Mouse (Mus musculus) intestine, postnatal 0 days (tissue): ENCODE data around the gene Hcrt. TPM values are rescaled to one million over a fixed set of nuclear protein-coding genes. Genes with fewer than 3 reads are reported as not detected.
A peak's percentile ranks its signal among the peaks of the same experiment; 100 is the strongest.

Experiments
- ATAC-seq: fragments of 200-750 bp; cut with Nextera tagmentation; 2 replicates; pipeline ENCODE4 v1.8.0; 2017; ENCODE audit warnings: mild to moderate bottlenecking, moderate TSS enrichment, moderate library complexity
- H3K27ac ChIP-seq: fragments of 300-500 bp; sonication (generic); 2 replicates; pipeline ENCODE4 v1.5.1; 2014; ENCODE audit warnings: mild to moderate bottlenecking, low read depth, low read length, moderate library complexity
- H3K27me3 ChIP-seq: fragments of 300-500 bp; sonication (generic); replicated peaks from 2 replicates; pipeline ENCODE4 v1.6.1; 2014; ENCODE audit warnings: low read length, mixed read lengths; ENCODE audit not compliant: control insufficient read depth, insufficient read depth
- H3K36me3 ChIP-seq: fragments of 300-500 bp; sonication (generic); 2 replicates; pipeline ENCODE4 v1.6.1; 2014; ENCODE audit warnings: mild to moderate bottlenecking, moderate library complexity; ENCODE audit not compliant: control insufficient read depth, insufficient read depth
- H3K4me1 ChIP-seq: fragments of 300-500 bp; sonication (generic); replicated peaks from 2 replicates; pipeline ENCODE4 v1.6.1; 2014; ENCODE audit warnings: antibody characterized with exemption, low read length, mixed read lengths; ENCODE audit not compliant: control insufficient read depth, insufficient read depth
- H3K4me2 ChIP-seq: fragments of 300-500 bp; sonication (generic); replicated peaks from 2 replicates; pipeline ENCODE4 v1.6.1; 2014; ENCODE audit warnings: low read depth, mild to moderate bottlenecking, moderate library complexity
- H3K4me3 ChIP-seq: fragments of 300-500 bp; sonication (generic); 2 replicates; pipeline ENCODE4 v1.5.1; 2014; ENCODE audit warnings: low read depth, low read length
- H3K9ac ChIP-seq: fragments of 300-500 bp; sonication (generic); 2 replicates; pipeline ENCODE4 v1.6.1; 2014; ENCODE audit warnings: mild to moderate bottlenecking, low read depth, low read length
- H3K9me3 ChIP-seq: fragments of 300-500 bp; sonication (generic); 2 replicates; pipeline ENCODE4 v1.6.1; 2016; ENCODE audit warnings: mixed run types; ENCODE audit not compliant: control insufficient read depth
- CTCF ChIP-seq: sonication (generic); IDR thresholded peaks from 2 replicates; pipeline ENCODE4 v1.5.1; 2016; ENCODE audit warnings: low read depth, mild to moderate bottlenecking, control low read depth, antibody characterized with exemption, moderate library complexity
- WGBS: fragments of 180-500 bp; shearing (Covaris S2); extraction: QIAGEN DNeasy Blood & Tissue Kit; methylation state at CpG from one replicate; pipeline ENCODE4 v1.1.7; 2014; 5-methylcytosine and 5-hydroxymethylcytosine counted together
- polyA plus RNA-seq: library from polyadenylated mRNA; unstranded; fragments of >200 nt; fragmentation: Nextera tagmentation; extraction: Ambion mirVana; gene quantifications from 2 replicates; pipeline ENCODE4 v1.2.1, GENCODE M21; 2015

Gene Hcrt
- polyA plus RNA-seq, 1 experiment from 2014 or later, result not detected

GRCm38 (mm10) chr11:100718866-100719265, 43.9 kb downstream of the Hcrt start:
- WGBS, result 85% methylated on average over 4 of the region's 4 CpGs
- H3K9ac ChIP-seq, result 0 out of 2 replicates have a peak overlapping the region, but pooled peaks have one; percentile 7
- H3K36me3 ChIP-seq, result peaks cover 50% of the 10 kb centered on the region
- H3K27ac ChIP-seq, result peak overlapping the region; percentile 80
- TF ChIP-seq CTCF, result no peak
- H3K27me3 ChIP-seq, result no peaks in the 10 kb centered on the region
- no peak overlapping the region for H3K4me2 ChIP-seq
- H3K4me3 ChIP-seq, result no peak overlapping the region
- H3K9me3 ChIP-seq, result no peaks in the 10 kb centered on the region
- H3K4me1 ChIP-seq, result peaks cover 12% of the 10 kb centered on the region; the same call in 1 of the 2 replicates
- ATAC-seq, result peak; percentile 3; the same call in 1 of the 2 replicates

GRCm38 (mm10) chr11:100718462-100718861, 44.3 kb downstream of the Hcrt start:
- Histone ChIP-seq H3K27me3 (no peaks in the 10 kb centered on the region), H3K9me3 (no peaks in the 10 kb centered on the region), H3K4me2 (no peak overlapping the region), H3K36me3 (peaks cover 50% of the 10 kb centered on the region), H3K4me3 (no peak overlapping the region), H3K27ac (peak overlapping the region; percentile 80), H3K9ac (0 out of 2 replicates have a peak overlapping the region, but pooled peaks have one; percentile 7), H3K4me1 (peaks cover 12% of the 10 kb centered on the region; the same call in 1 of the 2 replicates)
- WGBS, result 95% methylated on average over 7 of the region's 7 CpGs
- no peak for ATAC-seq
- TF ChIP-seq CTCF, result no peak

GRCm38 (mm10) chr11:100716649-100717048, 46.1 kb downstream of the Hcrt start:
- Histone ChIP-seq H3K36me3 (peaks cover 50% of the 10 kb centered on the region), H3K4me2 (no peak overlapping the region), H3K27me3 (no peaks in the 10 kb centered on the region), H3K4me3 (no peak overlapping the region), H3K4me1 (peaks cover 10% of the 10 kb centered on the region; the same call in 1 of the 2 replicates), H3K27ac (no peak overlapping the region), H3K9ac (no peak overlapping the region), H3K9me3 (no peaks in the 10 kb centered on the region)
- ATAC-seq, result no peak
- 88% methylated on average over 3 of the region's 3 CpGs for WGBS
- TF ChIP-seq CTCF, result no peak

GRCm38 (mm10) chr11:100714948-100715347, 47.8 kb downstream of the Hcrt start:
- H3K4me2 ChIP-seq, result no peak overlapping the region
- 96% methylated on average over 6 of the region's 6 CpGs for WGBS
- H3K4me1 ChIP-seq, result 0 out of 2 replicates have a peak, but pooled peaks cover 8% of the 10 kb centered on the region
- no peak overlapping the region for H3K4me3 ChIP-seq
- H3K27ac ChIP-seq, result no peak overlapping the region
- no peak overlapping the region for H3K9ac ChIP-seq
- H3K36me3 ChIP-seq, result peaks cover 55% of the 10 kb centered on the region
- no peak for ATAC-seq
- H3K27me3 ChIP-seq, result no peaks in the 10 kb centered on the region
- no peaks in the 10 kb centered on the region for H3K9me3 ChIP-seq
- TF ChIP-seq CTCF, result no peak

GRCm38 (mm10) chr11:100714534-100714915, 48.2 kb downstream of the Hcrt start:
- Histone ChIP-seq H3K9ac (no peak overlapping the region), H3K9me3 (no peaks in the 10 kb centered on the region), H3K4me1 (0 out of 2 replicates have a peak, but pooled peaks cover 5% of the 10 kb centered on the region), H3K4me3 (peak overlapping the region; percentile 16; the same call in 1 of the 2 replicates), H3K4me2 (peak overlapping the region; percentile 57), H3K27me3 (no peaks in the 10 kb centered on the region), H3K27ac (peak overlapping the region; percentile 35; the same call in 1 of the 2 replicates), H3K36me3 (peaks cover 52% of the 10 kb centered on the region)
- WGBS, result 50% methylated on average over 6 of the region's 6 CpGs
- TF ChIP-seq CTCF, result peak; percentile 95
- ATAC-seq, result peak; percentile 6; the same call in 1 of the 2 replicates

- Histone ChIP-seq H3K9ac (0 out of 2 replicates have a peak within 1 kb of the TSS, but pooled peaks have one; percentile 34), H3K4me2 (peak within 1 kb of the TSS; percentile 57), H3K27ac (peak within 1 kb of the TSS; percentile 35), H3K36me3 (peaks cover 51% of the 10 kb centered on the region), H3K4me1 (0 out of 2 replicates have a peak, but pooled peaks cover 5% of the 10 kb centered on the region), H3K27me3 (no peaks in the 10 kb centered on the region), H3K9me3 (no peaks in the 10 kb centered on the region), H3K4me3 (peak within 1 kb of the TSS; percentile 16; the same call in 1 of the 2 replicates)
- 23% methylated on average over 38 of the region's 38 CpGs for WGBS
- no peak for TF ChIP-seq CTCF
- 0 out of 2 replicates have a peak, but pooled peaks have one; percentile 1 for ATAC-seq
Measured at GRCm38 (mm10) chr11:100713735-100714533, 48.8 kb downstream of the Hcrt start, which contains the start of gene Hspb9. Gene Hspb9 (plus strand): TSS chr11:100713850.
